Mouse (Mus musculus): Measurements from ENCODE around the gene Ccnl1. TPM values are rescaled to one million over a fixed set of nuclear protein-coding genes. Genes with fewer than 3 reads are reported as not detected.

Ccnl1 gene
- 116 and 125 TPM in 2 replicates for polyA plus RNA-seq (2014; fragmentation: Nextera tagmentation; extraction: Ambion mirVana)

GRCm38 (mm10) chr3:65958102-65958839, at the start of gene Ccnl1:
Ccnl1 (minus strand) TSS chr3:65958249.
- Histone ChIP-seq H3K27ac (replicated peaks; ENCODE audit: low read depth, low read length) (peak within 1 kb of the TSS; percentile 96), H3K4me1 (ENCODE audit: control insufficient read depth, insufficient read depth, low read length) (peaks cover 4% of the 10 kb centered on the region; the same call in 1 of the 2 replicates), H3K4me2 (ENCODE audit: low read depth, low read length) (peak within 1 kb of the TSS; percentile 71), H3K36me3 (replicated peaks; ENCODE audit: control insufficient read depth, insufficient read depth, low read depth, low read length) (no peaks in the 10 kb centered on the region), H3K27me3 (ENCODE audit: control insufficient read depth, insufficient read depth, low read length) (no peaks in the 10 kb centered on the region), H3K4me3 (ENCODE audit: low read depth, low read length) (peak within 1 kb of the TSS; percentile 82), H3K9ac (replicated peaks; ENCODE audit: low read length) (peak within 1 kb of the TSS; percentile 94), H3K9me3 (replicated peaks; ENCODE audit: control insufficient read depth, low read length) (no peaks in the 10 kb centered on the region)
- DNase-seq (ENCODE audit: low spot score) (peak; percentile 95), ATAC-seq (replicated peaks; ENCODE audit: insufficient number of reproducible peaks, low FRiP score, low TSS enrichment, low read depth) (peak; percentile 95)
- 1% methylated on average over 62 of the region's 70 CpGs for WGBS

- DNase-seq (ENCODE audit: low spot score) (no peak), ATAC-seq (replicated peaks; ENCODE audit: insufficient number of reproducible peaks, low FRiP score, low TSS enrichment, low read depth) (no peak)
- Histone ChIP-seq H3K4me3 (ENCODE audit: low read depth, low read length) (no peak overlapping the region), H3K4me1 (ENCODE audit: control insufficient read depth, insufficient read depth, low read length) (no peaks in the 10 kb centered on the region), H3K27me3 (ENCODE audit: control insufficient read depth, insufficient read depth, low read length) (no peaks in the 10 kb centered on the region), H3K4me2 (ENCODE audit: low read depth, low read length) (no peak overlapping the region), H3K9ac (replicated peaks; ENCODE audit: low read length) (no peak overlapping the region), H3K27ac (replicated peaks; ENCODE audit: low read depth, low read length) (no peak overlapping the region), H3K9me3 (replicated peaks; ENCODE audit: control insufficient read depth, low read length) (no peaks in the 10 kb centered on the region), H3K36me3 (replicated peaks; ENCODE audit: control insufficient read depth, insufficient read depth, low read depth, low read length) (no peaks in the 10 kb centered on the region)
- 77% methylated on average over 4 of the region's 4 CpGs for WGBS
Observed at GRCm38 (mm10) chr3:66004989-66005388, 46.9 kb upstream of the Ccnl1 start.

- H3K36me3 ChIP-seq (replicated peaks; ENCODE audit: control insufficient read depth, insufficient read depth, low read depth, low read length) = no peaks in the 10 kb centered on the region
- H3K9ac ChIP-seq (replicated peaks; ENCODE audit: low read length) = no peak overlapping the region
- 73% methylated on average over 7 of the region's 7 CpGs for WGBS
- no peaks in the 10 kb centered on the region for H3K27me3 ChIP-seq (ENCODE audit: control insufficient read depth, insufficient read depth, low read length)
- ATAC-seq (replicated peaks; ENCODE audit: insufficient number of reproducible peaks, low FRiP score, low TSS enrichment, low read depth) (no peak), DNase-seq (ENCODE audit: low spot score) (peak; percentile 61)
- H3K4me3 ChIP-seq (ENCODE audit: low read depth, low read length) = no peak overlapping the region
- H3K27ac ChIP-seq (replicated peaks; ENCODE audit: low read depth, low read length) = no peak overlapping the region
- H3K4me1 ChIP-seq (ENCODE audit: control insufficient read depth, insufficient read depth, low read length) = no peaks in the 10 kb centered on the region
- H3K4me2 ChIP-seq (ENCODE audit: low read depth, low read length) = no peak overlapping the region
- no peaks in the 10 kb centered on the region for H3K9me3 ChIP-seq (replicated peaks; ENCODE audit: control insufficient read depth, low read length)
Observed at GRCm38 (mm10) chr3:66004220-66004951, 46.3 kb upstream of the Ccnl1 start.

- H3K9me3 ChIP-seq (replicated peaks; ENCODE audit: control insufficient read depth, low read length) = no peaks in the 10 kb centered on the region
- H3K36me3 ChIP-seq (replicated peaks; ENCODE audit: control insufficient read depth, insufficient read depth, low read depth, low read length) = no peaks in the 10 kb centered on the region
- H3K4me2 ChIP-seq (ENCODE audit: low read depth, low read length) = no peak overlapping the region
- H3K9ac ChIP-seq (replicated peaks; ENCODE audit: low read length) = no peak overlapping the region
- DNase-seq (ENCODE audit: low spot score) = no peak
- WGBS = 85% methylated on average over 2 of the region's 2 CpGs
- 0 out of 2 replicates have a peak, but pooled peaks have one; percentile 23 for ATAC-seq (replicated peaks; ENCODE audit: insufficient number of reproducible peaks, low FRiP score, low TSS enrichment, low read depth)
- H3K4me3 ChIP-seq (ENCODE audit: low read depth, low read length) = no peak overlapping the region
- no peaks in the 10 kb centered on the region for H3K4me1 ChIP-seq (ENCODE audit: control insufficient read depth, insufficient read depth, low read length)
- H3K27me3 ChIP-seq (ENCODE audit: control insufficient read depth, insufficient read depth, low read length) = no peaks in the 10 kb centered on the region
- no peak overlapping the region for H3K27ac ChIP-seq (replicated peaks; ENCODE audit: low read depth, low read length)
Observed at GRCm38 (mm10) chr3:66000400-66000799, 42.4 kb upstream of the Ccnl1 start.

GRCm38 (mm10) chr3:65997360-65998008, 39.4 kb upstream of the Ccnl1 start:
- ATAC-seq (replicated peaks; ENCODE audit: insufficient number of reproducible peaks, low FRiP score, low TSS enrichment, low read depth) (no peak), DNase-seq (ENCODE audit: low spot score) (no peak)
- H3K4me1 ChIP-seq (ENCODE audit: control insufficient read depth, insufficient read depth, low read length) = no peaks in the 10 kb centered on the region
- no peak overlapping the region for H3K27ac ChIP-seq (replicated peaks; ENCODE audit: low read depth, low read length)
- no peaks in the 10 kb centered on the region for H3K27me3 ChIP-seq (ENCODE audit: control insufficient read depth, insufficient read depth, low read length)
- no peak overlapping the region for H3K9ac ChIP-seq (replicated peaks; ENCODE audit: low read length)
- no peaks in the 10 kb centered on the region for H3K36me3 ChIP-seq (replicated peaks; ENCODE audit: control insufficient read depth, insufficient read depth, low read depth, low read length)
- WGBS = 68% methylated on average over 7 of the region's 7 CpGs
- no peaks in the 10 kb centered on the region for H3K9me3 ChIP-seq (replicated peaks; ENCODE audit: control insufficient read depth, low read length)
- H3K4me3 ChIP-seq (ENCODE audit: low read depth, low read length) = no peak overlapping the region
- no peak overlapping the region for H3K4me2 ChIP-seq (ENCODE audit: low read depth, low read length)

- no peak for ATAC-seq (replicated peaks; ENCODE audit: insufficient number of reproducible peaks, low FRiP score, low TSS enrichment, low read depth)
- H3K36me3 ChIP-seq (replicated peaks; ENCODE audit: control insufficient read depth, insufficient read depth, low read depth, low read length) = no peaks in the 10 kb centered on the region
- H3K4me1 ChIP-seq (ENCODE audit: control insufficient read depth, insufficient read depth, low read length) = no peaks in the 10 kb centered on the region
- H3K27ac ChIP-seq (replicated peaks; ENCODE audit: low read depth, low read length) = no peak overlapping the region
- WGBS = 79% methylated on average over 11 of the region's 11 CpGs
- no peak overlapping the region for H3K4me3 ChIP-seq (ENCODE audit: low read depth, low read length)
- no peak overlapping the region for H3K9ac ChIP-seq (replicated peaks; ENCODE audit: low read length)
- no peaks in the 10 kb centered on the region for H3K9me3 ChIP-seq (replicated peaks; ENCODE audit: control insufficient read depth, low read length)
- H3K27me3 ChIP-seq (ENCODE audit: control insufficient read depth, insufficient read depth, low read length) = no peaks in the 10 kb centered on the region
- no peak overlapping the region for H3K4me2 ChIP-seq (ENCODE audit: low read depth, low read length)
- DNase-seq (ENCODE audit: low spot score) = no peak
Observed at GRCm38 (mm10) chr3:65992395-65993340, 34.6 kb upstream of the Ccnl1 start.

GRCm38 (mm10) chr3:65990957-65991646, 33.1 kb upstream of the Ccnl1 start:
- 19% methylated on average over 3 of the region's 3 CpGs for WGBS
- ATAC-seq (replicated peaks; ENCODE audit: insufficient number of reproducible peaks, low FRiP score, low TSS enrichment, low read depth) (no peak), DNase-seq (ENCODE audit: low spot score) (peak; percentile 71)

More at GRCm38 (mm10) chr3:65990957-65991646, 33.1 kb upstream of the Ccnl1 start:
- Histone ChIP-seq H3K27me3 (ENCODE audit: control insufficient read depth, insufficient read depth, low read length) (no peaks in the 10 kb centered on the region), H3K9ac (replicated peaks; ENCODE audit: low read length) (no peak overlapping the region), H3K4me1 (ENCODE audit: control insufficient read depth, insufficient read depth, low read length) (no peaks in the 10 kb centered on the region), H3K27ac (replicated peaks; ENCODE audit: low read depth, low read length) (no peak overlapping the region), H3K36me3 (replicated peaks; ENCODE audit: control insufficient read depth, insufficient read depth, low read depth, low read length) (no peaks in the 10 kb centered on the region), H3K4me3 (ENCODE audit: low read depth, low read length) (no peak overlapping the region), H3K9me3 (replicated peaks; ENCODE audit: control insufficient read depth, low read length) (no peaks in the 10 kb centered on the region), H3K4me2 (ENCODE audit: low read depth, low read length) (no peak overlapping the region)
